Mouse (Mus musculus) kidney, adult 11 months (tissue): ENCODE results near the gene Adam10.

ENCODE experiments used
- DNase-seq: peaks from one replicate; pipeline ENCODE4 v3.0.0; 2022

Adam10 gene

GRCm38 (mm10) chr9:70675117-70675516, 3.7 kb upstream of the Adam10 start:
- DNase-seq = no peak

- DNase-seq = no peak
These were observed 2.8 kb upstream of the Adam10 start for GRCm38 (mm10) chr9:70675961-70676360.

DNA sequence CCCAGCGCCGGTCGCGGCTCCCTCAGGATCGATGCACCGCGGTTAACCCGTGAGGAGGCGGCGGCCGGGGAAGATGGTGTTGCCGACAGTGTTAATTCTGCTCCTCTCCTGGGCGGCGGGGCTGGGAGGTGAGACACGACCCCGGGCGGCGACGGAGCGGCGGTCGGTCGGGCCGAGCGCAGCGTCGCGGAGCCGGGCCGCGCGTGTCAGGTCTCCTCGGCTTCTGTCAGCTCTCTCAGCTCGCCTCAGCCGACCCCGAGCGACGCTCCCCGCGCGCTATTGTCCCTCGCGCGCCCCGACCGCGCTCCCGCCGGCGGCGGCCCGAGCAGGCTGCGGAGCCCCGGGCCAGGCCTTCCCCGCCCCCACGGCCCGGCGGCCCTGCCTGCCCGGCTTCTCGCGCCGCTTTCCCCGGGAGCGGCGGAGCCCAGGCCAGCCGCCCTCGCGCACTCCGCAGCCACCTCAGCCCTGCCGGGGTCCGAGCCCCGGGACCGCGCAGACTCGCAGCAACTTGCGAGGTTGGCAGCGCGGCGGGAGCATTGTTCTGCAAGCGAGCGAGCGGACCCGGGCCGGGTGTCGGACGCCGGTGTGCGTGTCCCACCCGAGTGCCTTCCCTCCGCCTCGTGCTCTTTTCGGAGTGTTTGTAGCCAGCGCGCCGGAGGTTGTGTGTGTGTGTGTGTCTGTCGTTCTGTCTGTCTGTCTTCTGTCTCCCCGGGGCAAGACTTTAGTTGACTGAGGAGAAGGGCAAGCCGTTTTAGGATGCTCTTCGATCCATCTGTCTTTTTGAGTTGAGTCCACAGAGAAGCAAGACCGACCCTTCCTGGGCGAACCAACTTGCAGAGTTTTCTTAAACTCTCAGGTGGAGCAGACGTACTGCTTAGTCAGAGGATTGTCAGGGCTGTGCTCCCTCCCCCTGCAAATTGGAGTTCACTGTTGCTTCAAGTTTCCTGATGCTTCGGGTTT, 615 bp downstream of the Adam10 start:
- peak; percentile 30 for DNase-seq

DNA sequence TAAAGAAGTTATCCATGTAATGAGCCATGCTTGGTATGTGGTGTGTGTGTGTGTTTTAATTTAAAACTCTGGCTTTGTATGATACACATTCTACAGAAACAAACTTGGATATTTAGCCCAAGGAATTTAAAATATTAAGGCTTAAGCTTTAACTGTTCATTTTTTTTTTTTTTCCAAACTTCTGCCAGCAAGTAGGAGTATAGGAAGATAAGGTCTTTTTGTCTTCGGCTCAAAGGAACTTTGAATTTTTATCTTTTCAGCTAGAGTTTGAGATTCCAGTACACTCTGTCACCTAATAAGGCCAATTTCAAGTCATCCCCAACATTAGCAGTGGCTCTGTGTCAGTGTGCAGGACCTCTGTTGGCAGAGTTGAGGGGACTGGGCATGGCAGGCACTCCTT, 3.4 kb downstream of the Adam10 start:
- DNase-seq = no peak

DNA sequence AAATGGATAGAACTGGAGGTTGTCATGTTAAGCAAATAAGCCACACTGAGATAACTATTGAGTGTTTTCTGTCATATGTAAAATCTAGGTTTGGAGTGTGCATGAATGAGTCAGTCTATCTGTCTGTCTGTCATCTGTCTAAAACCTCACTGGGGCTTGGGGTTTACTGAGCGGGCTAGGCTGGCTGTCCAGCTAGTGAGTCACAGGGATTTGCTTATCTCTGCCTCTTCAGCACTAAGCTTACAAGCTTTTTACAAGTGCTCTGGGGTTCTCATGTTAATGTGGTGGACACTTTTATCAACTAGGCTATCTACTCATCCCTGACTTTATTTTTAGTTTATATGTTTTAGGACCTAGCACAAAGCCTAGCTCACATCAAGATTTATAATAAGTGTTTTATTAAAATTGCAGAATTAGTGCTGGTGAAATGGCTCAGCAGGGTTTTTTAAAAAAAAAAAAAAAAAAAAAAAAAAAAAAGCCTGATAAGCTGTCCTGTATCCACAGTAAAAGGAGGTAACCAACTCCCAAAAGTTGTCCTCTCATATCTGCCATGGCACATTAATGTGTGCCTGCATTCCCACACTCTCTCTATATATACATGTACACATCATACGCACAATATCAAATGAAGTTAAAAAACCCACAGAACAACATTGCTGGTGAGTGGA, 9.6 kb downstream of the Adam10 start:
- no peak for DNase-seq

- DNase-seq = no peak
These were observed 11.1 kb downstream of the Adam10 start for GRCm38 (mm10) chr9:70689926-70690325.

GRCm38 (mm10) chr9:70690579-70690978, 11.8 kb downstream of the Adam10 start:
- DNase-seq = no peak

- DNase-seq = no peak
These were observed 13.2 kb downstream of the Adam10 start for GRCm38 (mm10) chr9:70691772-70692693.

- no peak for DNase-seq
These were observed 16.9 kb downstream of the Adam10 start for GRCm38 (mm10) chr9:70695723-70696122.

GRCm38 (mm10) chr9:70698090-70698489, 19.3 kb downstream of the Adam10 start:
- DNase-seq = no peak

GRCm38 (mm10) chr9:70703597-70704203, 24.9 kb downstream of the Adam10 start:
- DNase-seq = no peak

GRCm38 (mm10) chr9:70706444-70706843, 27.6 kb downstream of the Adam10 start:
- DNase-seq = no peak

DNA sequence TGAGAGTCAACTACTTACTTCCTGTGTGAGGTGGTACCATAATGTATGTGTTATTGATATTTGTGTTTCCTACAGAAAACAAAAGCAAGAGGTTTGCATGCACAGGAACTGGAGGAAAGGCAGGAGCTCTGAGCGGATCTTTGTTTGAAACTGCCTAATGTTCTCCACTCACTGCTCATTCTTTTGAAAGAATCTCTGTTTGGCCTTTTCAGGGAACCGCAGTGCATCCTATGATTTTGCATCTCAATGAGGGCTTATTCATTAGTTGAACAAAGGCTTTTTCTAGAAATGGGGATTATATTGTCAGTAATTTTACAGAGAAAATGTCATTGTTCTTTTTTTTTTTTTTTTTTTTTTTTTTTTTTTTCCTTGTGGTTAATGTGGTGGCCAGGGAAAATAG, 50.7 kb downstream of the Adam10 start:
- no peak for DNase-seq

- DNase-seq = no peak
These were observed 52.3 kb downstream of the Adam10 start for GRCm38 (mm10) chr9:70731079-70731478.

DNA sequence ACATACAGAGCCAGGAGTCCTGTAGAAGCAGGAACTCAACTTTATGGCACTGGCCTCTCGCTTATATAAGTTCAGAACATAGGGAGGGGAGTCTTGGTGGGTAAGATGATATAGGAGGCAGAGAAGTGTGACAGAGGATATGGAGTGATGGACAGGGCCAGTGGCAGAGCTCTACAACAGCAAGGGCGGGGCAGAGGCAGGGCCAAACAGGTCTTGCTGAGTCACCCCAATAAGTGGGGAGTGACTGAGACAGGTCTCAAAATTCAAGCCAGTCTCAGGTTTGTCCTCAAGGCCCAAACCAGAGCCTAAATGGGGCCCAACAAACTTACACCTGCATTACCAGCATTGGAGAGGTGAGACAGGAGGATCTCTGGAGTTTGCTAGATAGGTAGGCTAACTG, 54.4 kb downstream of the Adam10 start:
- no peak for DNase-seq

GRCm38 (mm10) chr9:70739998-70740397, 61.2 kb downstream of the Adam10 start:
- DNase-seq = no peak

- no peak for DNase-seq
These were observed 72.9 kb downstream of the Adam10 start for GRCm38 (mm10) chr9:70751504-70752222.

DNA sequence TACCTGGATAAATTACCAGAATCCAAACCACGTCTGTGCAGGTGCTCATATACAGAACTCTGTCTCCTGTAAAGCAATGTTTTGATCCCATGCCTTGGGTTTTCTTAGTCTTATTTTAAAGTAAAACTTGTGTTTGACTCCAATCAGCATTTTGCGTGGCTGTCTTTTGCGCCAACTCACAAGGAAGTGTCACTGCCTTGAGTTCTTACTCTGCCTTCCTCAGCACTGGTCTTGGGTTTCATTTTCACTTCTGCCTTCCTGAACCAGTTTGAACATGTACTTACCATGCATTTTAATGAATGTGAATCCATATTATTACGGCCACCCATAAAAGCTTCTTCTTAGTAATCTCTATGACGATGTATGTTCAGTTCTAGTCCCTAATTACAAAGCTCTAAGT, 82.2 kb downstream of the Adam10 start:
- no peak for DNase-seq

- DNase-seq = no peak
These were observed 96.7 kb downstream of the Adam10 start for GRCm38 (mm10) chr9:70775517-70775916.

GRCm38 (mm10) chr9:70782191-70782590, 103.4 kb downstream of the Adam10 start:
- DNase-seq = no peak

GRCm38 (mm10) chr9:70788705-70789104, 109.9 kb downstream of the Adam10 start:
- DNase-seq = no peak

DNA sequence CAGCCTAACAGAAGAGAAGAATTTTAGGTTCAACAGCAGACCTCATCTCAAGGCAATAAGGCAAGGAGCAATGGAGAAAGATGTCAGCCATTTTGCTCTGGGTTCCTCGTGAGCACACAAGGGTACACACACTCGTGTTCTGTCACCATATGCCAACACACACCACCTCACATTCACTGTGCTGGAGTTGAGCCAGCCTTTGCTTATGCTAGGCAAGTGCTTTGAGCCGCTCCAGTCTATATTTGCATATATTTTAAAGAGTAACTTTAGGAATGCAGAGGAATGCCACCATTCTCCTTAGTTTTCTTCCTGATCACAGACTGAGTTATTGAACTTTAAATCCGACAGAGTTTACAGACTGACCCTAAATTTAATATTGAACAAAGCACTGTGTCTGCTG, 111.8 kb downstream of the Adam10 start:
- peak; percentile 55 for DNase-seq
